Mouse (Mus musculus): Measurements from ENCODE around the gene Cyb561.

DNA sequence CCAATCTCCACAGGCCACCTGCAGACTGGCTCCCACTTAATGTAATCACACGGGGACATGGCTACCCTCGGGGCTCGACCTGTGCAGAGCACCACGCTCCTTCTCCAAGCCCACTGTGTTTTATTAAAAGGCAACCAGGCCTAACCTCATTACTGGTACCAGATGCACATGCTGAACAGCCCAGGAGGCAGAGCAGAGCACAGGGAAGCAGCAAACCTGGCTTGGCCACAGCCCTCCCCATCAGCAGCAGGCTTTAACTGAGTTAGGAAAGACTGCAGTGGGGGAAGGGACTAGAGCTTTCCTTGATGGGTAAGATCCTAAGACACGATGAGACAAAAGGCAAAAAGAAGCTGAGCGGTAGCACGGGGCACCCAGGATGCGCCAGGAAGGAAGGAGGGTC is 11.2 kb downstream of the Cyb561 start:
- no peak for TF ChIP-seq CTCF (IDR thresholded peaks at IDR 0.05; ENCODE audit: borderline replicate concordance, extremely low read depth, insufficient read depth, insufficient read length)
- TF ChIP-seq POLR2A (IDR thresholded peaks at IDR 0.05; ENCODE audit: borderline replicate concordance, extremely low read depth, insufficient read depth, insufficient read length, poor library complexity, severe bottlenecking) = no peak

All from brain, embryonic 14.5 days (tissue).